Mouse (Mus musculus): ENCODE data around the gene Fam199x.

DNA sequence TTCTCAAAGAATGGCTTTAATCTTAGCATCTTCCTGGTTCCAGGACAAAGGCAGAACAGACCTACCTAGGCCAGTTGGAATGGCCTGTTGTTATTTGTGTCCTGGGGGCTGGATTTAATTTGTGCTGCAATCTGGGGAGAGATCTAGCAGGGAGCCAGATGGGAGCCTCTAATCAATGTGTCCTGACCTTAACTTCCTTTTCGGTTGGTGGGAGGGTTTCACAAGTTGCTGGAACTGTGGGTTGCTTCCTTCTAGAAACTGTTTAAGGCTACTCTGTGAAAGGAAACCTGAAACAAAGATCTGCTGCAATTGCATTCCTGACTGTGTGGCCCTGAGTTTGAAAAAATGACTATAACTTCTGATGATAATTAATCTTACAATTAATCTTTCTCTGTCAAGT is 31.7 kb upstream of the Fam199x start:
- TF ChIP-seq CTCF (IDR thresholded peaks at IDR 0.05; ENCODE audit: borderline replicate concordance, insufficient read depth, low read depth, low read length) (no peak), POLR2A (IDR thresholded peaks at IDR 0.05; ENCODE audit: borderline replicate concordance, insufficient read depth, low read length) (no peak)

All from cerebellum, adult 2 months (tissue).